Mouse (Mus musculus) heart, embryonic 15.5 days (tissue): ENCODE measurements around the gene Srl. TPM values are rescaled to one million over a fixed set of nuclear protein-coding genes. Genes with fewer than 3 reads are reported as not detected.

Source experiments
- ATAC-seq: fragments of 200-750 bp; cut with Nextera tagmentation; replicated peaks from 2 replicates; pipeline ENCODE4 v1.8.0; 2017; ENCODE audit warnings: low read depth, moderate TSS enrichment; ENCODE audit not compliant: insufficient number of reproducible peaks, insufficient read depth, low FRiP score
- H3K27ac ChIP-seq: fragments of 300-500 bp; sonication (generic); 2 replicates; pipeline ENCODE4 v1.5.1; 2015; ENCODE audit warnings: mild to moderate bottlenecking, inconsistent platforms
- H3K27me3 ChIP-seq: fragments of 300-500 bp; sonication (generic); 2 replicates; pipeline ENCODE4 v1.6.1; 2015; ENCODE audit warnings: inconsistent platforms
- H3K36me3 ChIP-seq: fragments of 300-500 bp; sonication (generic); 2 replicates; pipeline ENCODE4 v1.6.1; 2015; ENCODE audit warnings: mild to moderate bottlenecking, inconsistent platforms
- H3K4me1 ChIP-seq: fragments of 300-500 bp; sonication (generic); replicated peaks from 2 replicates; pipeline ENCODE4 v1.6.1; 2015; ENCODE audit warnings: inconsistent platforms
- H3K4me2 ChIP-seq: fragments of 300-500 bp; sonication (generic); 2 replicates; pipeline ENCODE4 v1.6.1; 2015; ENCODE audit warnings: inconsistent platforms, mild to moderate bottlenecking, moderate library complexity
- H3K4me3 ChIP-seq: fragments of 300-500 bp; sonication (generic); 2 replicates; pipeline ENCODE4 v1.5.1; 2015; ENCODE audit warnings: mild to moderate bottlenecking, inconsistent platforms
- H3K9ac ChIP-seq: fragments of 300-500 bp; sonication (generic); 2 replicates; pipeline ENCODE4 v1.6.1; 2015; ENCODE audit warnings: mild to moderate bottlenecking, inconsistent platforms
- H3K9me3 ChIP-seq: fragments of 300-500 bp; sonication (generic); replicated peaks from 2 replicates; pipeline ENCODE4 v1.6.1; 2016; ENCODE audit warnings: inconsistent platforms
- WGBS: fragments of 180-500 bp; shearing (Covaris S2); methylation state at CpG from one replicate; pipeline ENCODE4 v1.1.7; 2015; ENCODE audit warnings: mixed read lengths; 5-methylcytosine and 5-hydroxymethylcytosine counted together
- polyA plus RNA-seq: library from polyadenylated mRNA; unstranded; fragments of >200 nt; fragmentation: Nextera tagmentation; extraction: Ambion mirVana; gene quantifications from 2 replicates; pipeline ENCODE4 v1.2.1, GENCODE M21; 2015

Srl gene
- polyA plus RNA-seq, 1 experiment from 2014 or later = 253 TPM

- ATAC-seq = no peak; the same call in 1 of the 2 replicates
- no peak overlapping the region for H3K9ac ChIP-seq
- peak overlapping the region; percentile 12 for H3K4me2 ChIP-seq
- no peaks in the 10 kb centered on the region for H3K36me3 ChIP-seq
- H3K27ac ChIP-seq = peak overlapping the region; percentile 90
- 42% methylated on average over 3 of the region's 3 CpGs for WGBS
- peaks cover 77% of the 10 kb centered on the region for H3K4me1 ChIP-seq
- no peaks in the 10 kb centered on the region for H3K9me3 ChIP-seq
- H3K4me3 ChIP-seq = no peak overlapping the region
- no peaks in the 10 kb centered on the region for H3K27me3 ChIP-seq
Observed at GRCm38 (mm10) chr16:4514383-4514782, 27.2 kb downstream of the Srl start.

- H3K4me3 ChIP-seq = no peak overlapping the region
- WGBS = 34% methylated on average over 3 of the region's 3 CpGs
- ATAC-seq = peak; percentile 82
- H3K36me3 ChIP-seq = no peaks in the 10 kb centered on the region
- H3K4me1 ChIP-seq = peaks cover 70% of the 10 kb centered on the region
- H3K27ac ChIP-seq = peak overlapping the region; percentile 90
- no peaks in the 10 kb centered on the region for H3K27me3 ChIP-seq
- H3K9me3 ChIP-seq = no peaks in the 10 kb centered on the region
- peak overlapping the region; percentile 27; the same call in 1 of the 2 replicates for H3K4me2 ChIP-seq
- H3K9ac ChIP-seq = peak overlapping the region; percentile 29; the same call in 1 of the 2 replicates
Observed at GRCm38 (mm10) chr16:4512661-4513438, 28.8 kb downstream of the Srl start.

- Histone ChIP-seq H3K9ac (no peak overlapping the region), H3K9me3 (no peaks in the 10 kb centered on the region), H3K27ac (peak overlapping the region; percentile 90), H3K4me1 (peaks cover 75% of the 10 kb centered on the region), H3K4me3 (no peak overlapping the region), H3K4me2 (0 out of 2 replicates have a peak overlapping the region, but pooled peaks have one; percentile 3), H3K36me3 (no peaks in the 10 kb centered on the region), H3K27me3 (no peaks in the 10 kb centered on the region)
- ATAC-seq = peak; percentile 67
- WGBS = 25% methylated on average over 2 of the region's 2 CpGs
Observed at GRCm38 (mm10) chr16:4511371-4511770, 30.2 kb downstream of the Srl start.

- ATAC-seq = no peak
- H3K4me3 ChIP-seq = no peak overlapping the region
- peaks cover 54% of the 10 kb centered on the region for H3K4me1 ChIP-seq
- H3K9ac ChIP-seq = no peak overlapping the region
- no peak overlapping the region for H3K4me2 ChIP-seq
- H3K27ac ChIP-seq = peak overlapping the region; percentile 60
- no peaks in the 10 kb centered on the region for H3K36me3 ChIP-seq
- H3K9me3 ChIP-seq = no peaks in the 10 kb centered on the region
- H3K27me3 ChIP-seq = no peaks in the 10 kb centered on the region
- 65% methylated on average over 3 of the region's 3 CpGs for WGBS
Observed at GRCm38 (mm10) chr16:4506181-4506580, 35.4 kb downstream of the Srl start.

- Histone ChIP-seq H3K27me3 (no peaks in the 10 kb centered on the region), H3K27ac (peak overlapping the region; percentile 13; the same call in 1 of the 2 replicates), H3K4me1 (peaks cover 64% of the 10 kb centered on the region), H3K9me3 (no peaks in the 10 kb centered on the region), H3K9ac (no peak overlapping the region), H3K36me3 (no peaks in the 10 kb centered on the region), H3K4me2 (no peak overlapping the region), H3K4me3 (no peak overlapping the region)
- WGBS = 79% methylated on average over 1 of the region's 1 CpGs
- ATAC-seq = no peak
Observed at GRCm38 (mm10) chr16:4503495-4503894, 38.1 kb downstream of the Srl start.

GRCm38 (mm10) chr16:4502568-4502967, 39.0 kb downstream of the Srl start:
- no peaks in the 10 kb centered on the region for H3K27me3 ChIP-seq
- H3K4me2 ChIP-seq = no peak overlapping the region
- H3K36me3 ChIP-seq = no peaks in the 10 kb centered on the region
- ATAC-seq = no peak
- H3K27ac ChIP-seq = peak overlapping the region; percentile 86; the same call in 1 of the 2 replicates
- H3K9me3 ChIP-seq = no peaks in the 10 kb centered on the region
- peaks cover 68% of the 10 kb centered on the region for H3K4me1 ChIP-seq
- no peak overlapping the region for H3K9ac ChIP-seq
- no peak overlapping the region for H3K4me3 ChIP-seq

- Histone ChIP-seq H3K4me2 (no peak overlapping the region), H3K36me3 (peaks cover 3% of the 10 kb centered on the region), H3K9ac (no peak overlapping the region), H3K9me3 (no peaks in the 10 kb centered on the region), H3K27ac (peak overlapping the region; percentile 86), H3K4me3 (no peak overlapping the region), H3K27me3 (no peaks in the 10 kb centered on the region), H3K4me1 (peaks cover 67% of the 10 kb centered on the region)
- no peak for ATAC-seq
- WGBS = 79% methylated on average over 3 of the region's 3 CpGs
Observed at GRCm38 (mm10) chr16:4501703-4502102, 39.9 kb downstream of the Srl start.

GRCm38 (mm10) chr16:4500598-4501385, 40.8 kb downstream of the Srl start:
- peaks cover 58% of the 10 kb centered on the region for H3K4me1 ChIP-seq
- H3K27ac ChIP-seq = peak overlapping the region; percentile 86
- peaks cover 4% of the 10 kb centered on the region for H3K36me3 ChIP-seq
- H3K9me3 ChIP-seq = no peaks in the 10 kb centered on the region
- H3K9ac ChIP-seq = peak overlapping the region; percentile 1; the same call in 1 of the 2 replicates
- H3K4me2 ChIP-seq = 0 out of 2 replicates have a peak overlapping the region, but pooled peaks have one; percentile 11
- 62% methylated on average over 8 of the region's 8 CpGs for WGBS
- H3K27me3 ChIP-seq = no peaks in the 10 kb centered on the region
- H3K4me3 ChIP-seq = no peak overlapping the region
- peak; percentile 87 for ATAC-seq

- H3K36me3 ChIP-seq = peaks cover 21% of the 10 kb centered on the region
- no peaks in the 10 kb centered on the region for H3K27me3 ChIP-seq
- no peak overlapping the region for H3K4me3 ChIP-seq
- H3K9me3 ChIP-seq = no peaks in the 10 kb centered on the region
- H3K9ac ChIP-seq = peak overlapping the region; percentile 11; the same call in 1 of the 2 replicates
- peaks cover 58% of the 10 kb centered on the region for H3K4me1 ChIP-seq
- WGBS = 31% methylated on average over 8 of the region's 8 CpGs
- ATAC-seq = peak; percentile 33; the same call in 1 of the 2 replicates
- H3K4me2 ChIP-seq = peak overlapping the region; percentile 5
- peak overlapping the region; percentile 86 for H3K27ac ChIP-seq
Observed at GRCm38 (mm10) chr16:4497762-4498607, 43.6 kb downstream of the Srl start.

GRCm38 (mm10) chr16:4496470-4496869, 45.1 kb downstream of the Srl start:
- no peak overlapping the region for H3K4me3 ChIP-seq
- no peak overlapping the region for H3K9ac ChIP-seq
- peak overlapping the region; percentile 86 for H3K27ac ChIP-seq
- no peaks in the 10 kb centered on the region for H3K27me3 ChIP-seq
- H3K36me3 ChIP-seq = peaks cover 33% of the 10 kb centered on the region
- WGBS = 79% methylated on average over 3 of the region's 3 CpGs
- H3K4me2 ChIP-seq = no peak overlapping the region
- no peaks in the 10 kb centered on the region for H3K9me3 ChIP-seq
- peaks cover 50% of the 10 kb centered on the region for H3K4me1 ChIP-seq
- no peak for ATAC-seq

- no peak overlapping the region for H3K27ac ChIP-seq
- H3K27me3 ChIP-seq = no peaks in the 10 kb centered on the region
- H3K9me3 ChIP-seq = no peaks in the 10 kb centered on the region
- no peak overlapping the region for H3K4me2 ChIP-seq
- H3K4me3 ChIP-seq = no peak overlapping the region
- peaks cover 39% of the 10 kb centered on the region for H3K36me3 ChIP-seq
- no peak overlapping the region for H3K9ac ChIP-seq
- no peak for ATAC-seq
- WGBS = 75% methylated on average over 5 of the region's 5 CpGs
- H3K4me1 ChIP-seq = peaks cover 44% of the 10 kb centered on the region
Observed at GRCm38 (mm10) chr16:4495861-4496260, 45.8 kb downstream of the Srl start.
